Mouse (Mus musculus): ENCODE results near the gene Ppt1. TPM values are rescaled to one million over a fixed set of nuclear protein-coding genes. Genes with fewer than 3 reads are reported as not detected.

Ppt1 gene
- polyA plus RNA-seq, 3 experiments from 2014 or later: 88.2 to 161 (median 123) TPM

DNA sequence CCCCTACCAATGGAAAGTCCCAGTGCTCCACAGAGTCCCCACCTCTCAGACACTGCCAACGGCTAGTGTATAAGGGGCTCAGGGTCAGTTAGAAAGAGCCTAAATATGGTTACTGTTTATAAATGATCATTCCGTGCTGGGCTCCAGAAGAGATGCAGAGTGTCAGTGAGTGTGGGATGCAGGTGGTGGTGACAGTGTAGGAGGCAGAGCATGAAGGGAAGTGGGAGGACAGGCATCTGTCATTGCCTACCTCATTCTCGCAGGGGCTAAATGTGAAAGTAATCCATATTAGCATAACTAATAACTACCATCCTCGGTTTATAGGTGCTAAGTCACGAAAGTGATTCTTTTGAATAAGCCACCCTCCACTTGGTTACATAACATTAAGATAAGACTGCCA lies 34.7 kb downstream of the Ppt1 start:
- ATAC-seq: no peak

DNA sequence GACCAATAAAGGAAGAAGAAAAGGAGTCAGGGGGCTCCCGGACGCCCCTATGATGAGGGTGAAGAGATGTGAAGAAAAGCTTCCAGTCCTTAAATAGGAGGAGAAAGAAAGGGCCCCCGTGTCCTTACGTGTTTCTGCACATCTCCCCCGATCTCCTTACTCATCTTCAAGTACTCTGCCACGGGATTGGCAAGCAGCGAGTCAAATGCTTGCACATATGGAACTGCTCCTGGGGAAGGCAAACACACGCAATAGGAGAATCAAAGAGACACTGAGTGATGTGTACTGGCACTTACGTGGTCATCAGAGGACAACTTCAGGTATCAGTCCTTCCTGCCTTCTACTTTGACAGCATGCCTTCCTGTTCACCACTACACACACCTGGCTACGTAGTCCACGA lies 35.2 kb downstream of the Ppt1 start:
- no peak for ATAC-seq

DNA sequence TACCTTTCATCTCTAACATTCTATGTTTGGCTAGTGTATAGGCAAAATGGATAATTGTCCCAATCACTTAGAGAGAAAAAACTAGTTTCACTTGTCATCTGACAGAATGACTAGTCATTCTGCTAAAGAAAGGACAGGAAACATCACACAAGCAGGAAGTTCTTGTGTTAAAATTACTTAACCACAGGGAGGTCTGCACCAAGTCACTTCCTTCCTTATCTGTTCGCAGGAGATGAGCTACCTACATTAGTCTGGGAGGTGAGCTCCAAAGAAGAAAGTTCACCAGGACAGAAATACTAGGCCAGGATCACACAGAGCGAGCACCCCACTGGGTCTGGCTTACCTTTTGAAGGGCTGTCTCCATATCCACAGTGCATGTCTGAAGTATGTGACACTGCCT lies 35.9 kb downstream of the Ppt1 start:
- ATAC-seq: peak; percentile 92

DNA sequence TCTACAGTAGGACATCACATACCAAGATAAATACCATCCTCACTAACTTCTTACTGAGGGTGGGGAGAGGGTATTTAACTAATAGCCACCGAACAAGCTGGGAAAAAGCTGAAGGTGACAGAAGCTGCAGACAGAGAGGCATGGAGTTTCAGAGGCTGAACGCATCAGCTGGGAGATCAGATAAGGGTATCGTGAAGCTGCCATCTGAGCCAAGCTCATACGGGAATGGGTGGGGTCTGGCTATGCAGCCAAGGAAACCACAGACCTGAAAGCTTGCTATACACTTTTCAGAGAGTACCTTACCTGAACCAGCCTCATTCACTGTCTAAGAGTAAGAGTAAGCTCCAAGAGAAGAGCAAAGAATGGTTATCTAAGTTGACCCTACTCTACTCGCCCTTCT lies 37.0 kb downstream of the Ppt1 start:
- peak; percentile 22 for ATAC-seq

DNA sequence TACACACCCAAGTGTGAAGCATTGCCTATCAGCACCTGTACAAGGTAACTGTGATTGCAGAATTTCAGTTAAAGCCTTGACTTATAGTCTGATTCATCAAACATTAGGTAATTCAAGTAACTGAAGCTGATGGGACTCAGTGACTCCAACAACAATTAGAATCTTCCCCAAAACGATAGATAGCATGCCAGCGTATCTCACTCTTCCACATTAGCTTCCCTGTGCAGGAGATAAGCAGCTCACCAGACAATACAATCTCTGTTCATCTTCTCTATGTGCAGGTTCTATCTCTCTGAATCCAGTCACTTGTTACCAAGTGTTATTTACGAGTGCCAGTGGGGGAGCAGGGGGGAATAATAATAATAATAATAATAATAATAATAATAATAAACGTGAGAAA lies 37.5 kb downstream of the Ppt1 start:
- no peak for ATAC-seq

DNA sequence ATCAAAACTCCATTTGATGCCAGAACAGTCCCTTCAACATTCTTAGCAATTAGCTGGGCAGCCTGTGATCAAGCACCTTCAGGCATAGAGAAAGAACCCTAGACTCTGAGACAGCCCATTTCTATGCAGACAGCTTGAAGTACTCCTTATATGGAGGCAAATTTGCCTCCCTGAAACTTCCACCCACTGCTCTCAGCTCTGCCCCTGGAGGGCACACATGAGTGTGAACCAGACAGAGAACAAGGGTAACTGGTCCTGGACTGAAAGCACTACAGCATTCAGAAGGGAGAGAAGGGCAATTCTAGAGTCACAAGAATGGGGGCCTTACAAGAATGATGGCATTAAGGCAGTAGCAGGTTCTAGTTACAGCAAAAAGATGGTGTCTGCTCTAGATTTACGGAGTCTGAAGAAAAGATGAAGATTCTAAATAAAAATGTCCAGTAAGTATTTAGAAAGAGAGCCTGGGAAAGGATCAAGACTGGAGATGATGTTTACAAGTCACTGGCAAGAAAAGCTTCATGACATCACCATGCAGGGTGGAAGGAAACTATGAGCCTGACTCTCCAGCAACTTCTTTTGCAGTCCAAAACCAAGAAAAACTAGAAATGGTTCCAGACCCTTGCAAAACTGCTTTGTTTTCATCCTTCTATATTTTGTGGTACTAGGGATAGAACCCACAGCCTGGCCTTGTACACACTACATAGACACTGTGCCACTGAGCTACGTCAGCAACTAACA lies 42.5 kb downstream of the Ppt1 start:
- ATAC-seq: peak; percentile 78

DNA sequence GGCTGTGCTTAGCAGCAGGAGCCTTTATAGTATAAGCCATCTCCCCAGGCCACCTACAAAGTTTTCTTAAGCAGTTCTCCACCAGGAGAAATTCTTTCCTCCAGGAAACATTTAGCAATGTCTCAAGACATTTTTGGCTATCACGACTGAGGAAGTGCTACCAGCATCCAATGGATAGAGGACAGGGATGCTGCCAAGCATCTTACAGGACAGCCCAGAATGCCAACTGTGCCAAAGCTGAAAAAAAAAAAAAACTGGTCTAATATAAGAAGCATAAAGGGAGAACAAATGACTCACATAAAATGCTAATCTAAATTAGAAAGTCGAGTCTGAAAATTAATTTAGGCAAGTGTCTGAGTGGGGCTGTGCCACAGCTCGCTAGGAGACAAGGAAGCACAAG lies 46.5 kb downstream of the Ppt1 start:
- no peak for ATAC-seq

DNA sequence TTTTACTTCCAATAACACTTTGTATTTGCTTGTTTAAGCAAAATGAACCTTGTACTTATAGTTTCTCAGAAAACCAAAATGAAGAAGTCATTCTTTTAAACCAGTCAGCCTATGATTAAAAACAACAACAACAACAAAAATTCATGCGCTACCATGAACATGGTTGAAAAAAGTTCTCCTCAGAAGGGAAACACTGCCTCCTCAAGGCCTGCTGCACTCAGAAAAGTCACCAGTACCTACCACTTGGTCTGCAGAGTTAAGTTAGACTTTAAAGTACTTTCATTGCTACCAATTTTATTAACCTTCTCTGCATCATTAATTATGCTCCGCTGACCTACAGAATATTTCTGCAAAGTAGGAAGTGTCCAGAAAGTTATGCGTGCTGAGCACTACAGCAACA lies 47.3 kb downstream of the Ppt1 start:
- no peak for ATAC-seq

DNA sequence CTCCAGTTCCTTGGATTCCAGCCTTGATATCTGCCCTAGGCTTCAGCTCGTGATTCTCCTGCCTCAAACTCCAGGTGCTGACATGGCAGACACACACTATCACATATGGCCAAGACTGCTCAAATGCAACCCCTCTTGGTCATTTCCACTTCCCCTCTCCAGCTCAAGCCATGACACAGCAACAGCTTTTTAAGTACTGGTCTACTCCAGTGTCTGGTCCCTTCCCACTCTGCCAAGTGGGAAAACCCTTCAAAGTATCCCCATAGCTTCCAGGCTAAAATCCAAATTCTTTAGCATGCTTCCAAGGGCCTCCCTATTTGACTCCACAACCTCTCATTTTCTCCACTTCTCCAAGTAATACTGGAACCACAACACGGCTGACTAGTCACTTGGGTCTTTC lies 48.0 kb downstream of the Ppt1 start:
- no peak for ATAC-seq

DNA sequence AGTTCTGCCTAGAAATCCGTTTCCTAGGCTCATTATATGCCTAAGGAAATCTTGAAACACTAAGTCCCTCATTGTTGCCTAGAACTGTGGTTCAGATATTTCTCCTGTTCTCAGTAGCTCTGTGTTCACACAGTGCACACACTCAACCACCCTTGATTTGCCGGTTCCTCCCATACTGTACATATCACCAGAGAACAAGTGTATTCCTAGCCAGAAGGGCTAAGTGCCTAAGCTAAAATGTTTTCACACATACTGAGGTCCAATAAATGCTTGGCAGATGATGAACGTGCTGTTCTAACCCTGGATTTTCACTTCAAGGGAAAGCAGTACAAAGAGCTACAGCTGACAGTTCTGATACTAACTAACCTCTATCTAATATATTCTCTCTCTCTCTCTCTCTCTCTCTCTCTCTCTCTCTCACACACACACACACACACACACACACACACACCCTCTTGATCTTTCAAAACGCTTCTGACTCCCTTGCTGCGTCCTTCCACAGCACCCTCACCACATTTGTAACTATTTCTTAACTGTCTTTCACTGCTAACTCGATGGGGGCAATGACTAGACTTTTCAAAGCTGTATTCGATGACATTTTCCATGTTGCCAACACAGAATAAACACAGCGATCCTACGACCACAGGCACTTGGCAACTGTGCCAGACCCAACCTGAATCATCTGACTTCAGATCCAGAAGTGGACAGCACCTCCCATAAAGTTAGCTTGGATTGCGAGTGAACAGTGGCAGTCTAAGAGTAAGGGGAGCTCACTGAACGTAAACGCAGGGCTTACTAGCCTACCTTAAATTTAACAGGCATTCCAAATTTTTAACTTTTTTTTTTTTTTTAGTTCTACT lies 48.7 kb downstream of the Ppt1 start:
- no peak for ATAC-seq

DNA sequence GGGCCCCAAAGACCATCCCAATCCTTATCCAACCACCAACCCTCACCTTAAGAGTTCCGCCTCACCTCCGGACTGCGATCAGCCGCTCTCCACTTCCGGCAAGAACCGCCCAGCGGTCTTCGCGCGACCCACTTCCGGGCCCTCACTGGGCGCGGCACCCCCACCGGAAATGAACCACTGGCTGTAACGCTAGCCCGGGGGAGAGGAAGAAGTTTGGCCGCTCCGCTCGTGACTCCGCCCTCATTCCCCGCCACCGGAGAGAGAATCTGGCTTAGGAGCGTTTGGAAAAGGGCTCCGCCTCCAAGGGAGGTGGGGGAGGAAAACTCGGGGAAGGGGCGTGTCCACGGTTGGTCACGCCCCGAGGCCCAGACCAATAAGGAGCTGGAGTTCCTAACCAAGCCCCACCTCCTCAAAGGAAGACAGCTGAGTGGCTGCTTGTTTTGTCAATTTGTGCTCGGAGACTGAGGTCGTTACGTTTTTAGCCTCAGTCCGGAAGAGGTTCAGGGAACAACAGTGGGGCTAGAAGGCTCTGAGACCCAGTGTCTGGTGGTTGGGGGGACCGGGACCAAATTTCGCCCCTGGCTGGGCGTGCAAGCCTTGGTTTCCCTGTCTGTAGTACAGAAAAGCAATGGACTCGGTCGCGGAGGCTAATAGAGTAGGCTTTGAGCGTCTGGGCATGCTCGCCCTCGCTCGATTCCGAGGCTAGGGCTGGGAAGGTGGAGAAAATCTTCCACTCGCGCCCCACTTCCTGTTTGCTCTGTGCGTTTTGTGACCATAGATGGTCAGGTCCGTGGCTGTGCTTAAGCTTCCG lies 49.9 kb downstream of the Ppt1 start, which contains the start of gene Cap1:
TSS of gene Cap1 (minus strand) at position 289 of the 811 bp plus-strand sequence.
- ATAC-seq: peak; percentile 90

DNA sequence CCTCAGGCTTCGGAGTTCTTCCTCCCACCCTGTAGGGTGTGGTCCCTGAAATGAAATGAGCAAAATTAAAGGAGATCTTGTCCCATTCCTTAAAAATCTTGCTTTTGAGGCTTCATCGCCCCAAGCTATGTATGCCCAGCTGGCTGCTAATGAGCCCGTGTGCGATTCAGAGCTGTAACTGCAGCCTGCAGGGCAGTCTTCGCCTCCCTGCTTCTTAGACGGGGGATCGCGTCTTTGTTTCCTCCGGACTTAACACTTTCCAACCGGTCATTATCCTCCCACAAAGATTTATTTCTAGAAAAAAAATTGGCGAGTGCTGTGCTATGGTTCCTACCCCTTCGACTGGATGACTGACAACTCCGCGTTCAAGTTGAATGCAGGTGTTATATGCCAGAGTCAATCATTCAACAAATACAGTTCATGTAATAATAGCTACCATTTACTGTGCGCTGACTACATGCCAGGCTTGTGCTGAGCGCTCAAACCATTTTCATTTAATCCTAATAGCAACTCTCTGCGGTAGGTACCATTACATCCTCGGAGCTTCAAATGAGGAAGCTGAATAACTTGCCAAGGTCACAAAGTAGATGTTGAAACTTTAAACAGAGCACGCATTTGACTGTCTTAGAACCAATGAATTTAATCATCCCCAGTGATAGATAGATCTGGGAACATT lies 50.7 kb downstream of the Ppt1 start:
- ATAC-seq: no peak

DNA sequence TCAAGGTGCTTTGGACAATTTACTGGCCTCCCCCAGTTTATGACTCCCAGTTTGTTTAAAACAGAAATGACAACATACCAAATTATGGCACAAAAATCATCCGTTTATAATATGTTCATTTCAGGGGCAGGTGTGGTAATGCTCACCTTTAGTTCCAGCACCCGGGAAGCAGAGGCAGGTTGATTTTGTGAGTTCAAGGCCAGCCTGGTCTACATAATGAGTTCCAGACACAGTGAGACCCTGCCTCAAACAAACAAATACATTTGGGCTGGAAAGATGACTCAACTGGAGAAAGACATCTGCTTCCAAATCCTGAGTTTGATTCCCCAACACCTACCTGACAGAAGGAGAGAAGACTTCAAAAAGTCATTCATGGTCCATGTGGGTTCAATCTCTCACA lies 51.3 kb downstream of the Ppt1 start:
- no peak for ATAC-seq

DNA sequence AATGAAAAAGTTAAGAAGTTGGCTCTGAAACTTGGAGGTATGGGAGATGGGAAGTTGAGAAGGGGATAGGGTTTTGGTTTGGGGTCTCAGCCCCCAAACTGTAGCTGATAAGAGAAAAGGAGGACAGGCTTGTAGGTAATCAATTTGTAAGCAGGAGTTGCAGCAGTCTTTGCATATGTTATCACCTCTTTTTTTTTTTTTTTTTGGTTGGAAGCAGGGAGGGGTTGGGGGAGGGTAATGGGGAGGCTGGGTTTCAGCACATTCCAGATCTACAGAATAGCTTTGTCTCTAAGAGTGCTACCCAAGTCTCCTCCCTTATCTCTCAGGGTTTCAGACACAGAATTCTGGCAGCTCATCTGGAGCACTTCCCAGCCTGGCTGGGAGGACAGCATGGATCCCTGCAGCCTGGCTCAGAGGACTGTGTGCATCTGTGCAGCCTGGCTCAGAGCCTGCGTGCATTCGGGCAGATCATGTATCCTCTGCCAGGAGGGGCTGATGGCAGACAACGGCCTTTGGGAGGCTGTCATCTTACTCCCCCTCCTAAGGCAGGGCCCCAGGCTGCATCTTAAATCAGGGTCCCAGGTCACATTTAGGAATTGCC lies 54.9 kb downstream of the Ppt1 start:
- ATAC-seq: no peak

DNA sequence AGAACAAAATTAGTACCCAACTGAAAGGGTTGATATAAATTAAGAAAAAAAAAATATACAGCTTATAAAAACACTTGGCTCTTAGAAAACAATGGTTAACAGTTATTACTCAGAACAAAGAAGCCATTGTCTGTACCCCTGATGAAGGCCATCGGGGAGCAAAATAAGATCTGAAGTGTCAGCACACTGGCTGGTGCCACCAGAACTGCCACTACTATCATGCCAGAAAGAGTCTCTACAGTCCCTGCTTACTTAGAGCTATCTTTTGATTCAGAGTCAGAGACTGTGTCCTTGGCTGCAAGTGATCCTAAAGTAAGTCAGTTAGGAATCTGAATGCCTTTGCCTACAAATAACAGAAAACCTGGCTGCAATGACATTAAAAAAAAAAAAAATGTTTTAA lies 55.6 kb downstream of the Ppt1 start:
- ATAC-seq: no peak

DNA sequence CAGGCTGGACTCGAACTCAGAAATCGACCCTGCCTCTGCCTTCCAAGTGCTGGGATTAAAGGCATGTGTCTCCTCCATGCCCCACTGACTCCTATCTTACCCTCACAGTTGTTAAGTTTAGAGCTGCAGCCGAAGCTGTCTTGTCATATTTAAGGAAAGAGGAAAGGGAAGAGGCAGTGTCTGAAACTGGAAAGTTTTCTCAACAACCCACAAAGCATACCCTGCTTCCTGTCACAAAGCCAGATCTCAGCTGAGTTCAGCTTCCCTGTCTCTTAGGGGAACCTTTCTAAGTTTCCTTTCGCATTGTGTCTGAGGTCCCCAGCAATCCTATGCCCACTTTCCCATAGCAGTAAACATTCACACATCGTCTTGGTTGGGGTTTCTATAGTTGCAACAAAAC lies 56.1 kb downstream of the Ppt1 start:
- ATAC-seq: no peak

DNA sequence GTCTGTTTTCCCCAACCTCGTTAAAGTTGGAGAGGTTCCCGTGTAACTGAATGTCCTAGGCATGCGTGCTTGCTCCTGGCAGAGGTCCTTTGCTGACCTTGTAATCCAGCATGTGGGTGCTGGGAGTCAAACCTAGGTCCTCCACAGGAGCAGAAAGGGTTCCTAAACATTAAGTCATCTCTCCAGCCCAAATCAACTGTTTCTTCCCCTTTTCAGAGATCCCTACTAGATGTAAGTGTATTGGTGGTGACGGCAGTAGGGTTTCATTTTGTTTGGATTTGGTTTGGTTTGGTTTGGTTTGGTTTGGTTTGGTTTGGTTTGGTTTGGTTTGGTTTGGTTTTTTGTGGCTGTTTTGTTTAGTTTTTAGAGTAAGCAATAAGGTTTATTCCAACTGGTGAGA lies 61.7 kb downstream of the Ppt1 start:
- ATAC-seq: no peak

DNA sequence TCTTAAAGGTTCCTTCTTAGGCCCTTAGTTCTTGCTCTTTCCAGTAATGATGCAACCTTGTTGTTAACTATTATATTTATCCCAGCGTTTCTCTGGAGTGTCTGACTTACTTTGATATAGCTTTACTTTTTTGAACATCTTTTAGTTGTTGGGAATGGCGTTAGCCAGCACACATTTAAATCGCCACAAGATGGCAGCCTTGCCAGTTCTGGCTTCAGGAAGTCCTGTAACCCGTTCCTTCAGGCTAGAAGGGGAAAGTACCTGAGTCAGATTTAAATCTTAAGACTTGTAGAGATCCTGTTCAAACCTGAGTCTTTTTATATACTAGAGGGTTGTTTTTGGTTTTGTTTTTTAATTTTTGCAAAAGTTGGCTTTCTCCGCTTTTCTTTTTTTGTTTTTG lies 62.3 kb downstream of the Ppt1 start:
- peak; percentile 100 for ATAC-seq

DNA sequence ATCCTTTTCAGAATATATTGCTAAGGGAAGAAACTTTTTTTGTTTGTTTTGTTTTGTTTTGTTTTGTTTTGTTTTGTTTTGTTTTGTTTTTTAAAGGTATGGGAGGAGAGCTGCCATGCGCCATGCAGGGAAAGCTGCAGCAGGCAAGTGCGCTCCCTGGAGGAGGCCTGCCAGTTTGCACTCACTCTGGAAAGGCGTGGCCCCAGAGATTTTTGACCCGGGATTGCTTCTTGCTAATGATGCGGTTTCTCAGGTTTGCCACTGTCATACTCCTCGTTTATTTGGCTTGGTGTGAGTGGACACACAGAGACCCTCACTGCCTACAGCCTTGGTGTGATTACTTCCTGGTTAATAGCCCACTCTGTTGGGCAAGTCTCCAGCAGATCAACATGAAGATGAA lies 66.1 kb downstream of the Ppt1 start:
- ATAC-seq: no peak

DNA sequence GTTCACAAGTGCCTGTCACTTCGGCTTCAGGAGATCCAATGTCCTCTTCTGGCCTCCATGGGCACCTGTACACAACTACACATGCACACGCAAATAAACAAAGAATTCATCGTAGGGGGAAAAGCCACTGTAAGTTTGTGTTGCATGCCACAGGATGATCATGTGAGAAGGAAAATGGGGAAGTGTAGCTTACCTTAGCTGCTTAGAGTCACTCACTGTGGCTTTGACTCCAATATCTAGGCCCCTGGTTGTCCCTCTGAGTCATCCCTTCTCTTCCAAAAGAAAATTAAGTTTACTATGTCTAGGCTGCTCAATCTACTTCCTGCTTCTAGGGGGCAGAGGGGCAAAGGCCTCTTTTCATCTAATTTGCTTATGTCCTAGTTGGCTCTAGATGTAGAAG lies 67.7 kb downstream of the Ppt1 start:
- no peak for ATAC-seq

DNA sequence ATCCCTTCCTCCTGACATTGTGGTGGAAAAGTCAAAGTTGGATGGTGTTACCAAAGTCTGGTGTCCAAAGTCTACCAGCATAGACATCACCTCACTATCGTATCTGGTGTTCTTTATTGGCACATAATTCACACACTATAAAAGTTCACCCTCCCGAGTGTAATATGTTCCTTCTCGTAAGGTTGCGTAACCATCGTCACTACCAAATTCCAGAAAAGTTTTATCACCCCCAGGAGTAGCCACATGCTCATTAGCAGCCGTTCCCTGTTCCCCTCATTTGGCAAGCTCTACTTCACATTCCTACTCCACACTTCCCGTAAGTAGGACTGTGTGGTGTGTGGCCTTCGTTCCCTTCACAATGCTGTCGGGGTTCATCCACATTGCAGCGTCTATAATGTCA lies 69.3 kb downstream of the Ppt1 start:
- no peak for ATAC-seq
